Mouse (Mus musculus): ENCODE data around the gene St14.
"Not testable (repeated sequence)": the region's sequence is repeated elsewhere in the genome, so short reads cannot be mapped to it uniquely, and the experiment has no call there.

Gene St14

GRCm38 (mm10) chr9:31131205-31131968 is at the start of gene St14:
St14 (minus strand) TSS chr9:31131853.
- DNase-seq (ENCODE audit: low spot score): peak; percentile 73

DNA sequence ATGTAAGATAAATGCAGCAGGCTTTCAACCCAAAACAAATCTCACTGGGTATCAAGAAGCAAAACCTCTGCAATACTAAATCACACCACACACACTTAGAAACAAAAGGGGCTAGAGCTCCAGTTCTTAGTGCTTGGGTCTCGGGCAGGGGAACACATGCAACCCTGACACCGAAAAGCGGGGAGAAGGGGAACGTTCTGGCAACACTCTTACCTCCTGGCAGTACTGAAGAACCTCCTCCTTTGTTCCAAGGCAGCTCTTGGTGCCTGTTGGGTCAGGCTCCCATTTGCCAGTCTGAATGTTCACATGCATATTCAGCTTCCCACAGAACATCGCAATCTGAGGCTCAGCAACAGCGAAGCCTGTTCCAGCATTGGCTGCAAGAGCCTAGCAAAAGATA is 46.0 kb upstream of the St14 start:
- DNase-seq (ENCODE audit: low spot score): no peak

DNA sequence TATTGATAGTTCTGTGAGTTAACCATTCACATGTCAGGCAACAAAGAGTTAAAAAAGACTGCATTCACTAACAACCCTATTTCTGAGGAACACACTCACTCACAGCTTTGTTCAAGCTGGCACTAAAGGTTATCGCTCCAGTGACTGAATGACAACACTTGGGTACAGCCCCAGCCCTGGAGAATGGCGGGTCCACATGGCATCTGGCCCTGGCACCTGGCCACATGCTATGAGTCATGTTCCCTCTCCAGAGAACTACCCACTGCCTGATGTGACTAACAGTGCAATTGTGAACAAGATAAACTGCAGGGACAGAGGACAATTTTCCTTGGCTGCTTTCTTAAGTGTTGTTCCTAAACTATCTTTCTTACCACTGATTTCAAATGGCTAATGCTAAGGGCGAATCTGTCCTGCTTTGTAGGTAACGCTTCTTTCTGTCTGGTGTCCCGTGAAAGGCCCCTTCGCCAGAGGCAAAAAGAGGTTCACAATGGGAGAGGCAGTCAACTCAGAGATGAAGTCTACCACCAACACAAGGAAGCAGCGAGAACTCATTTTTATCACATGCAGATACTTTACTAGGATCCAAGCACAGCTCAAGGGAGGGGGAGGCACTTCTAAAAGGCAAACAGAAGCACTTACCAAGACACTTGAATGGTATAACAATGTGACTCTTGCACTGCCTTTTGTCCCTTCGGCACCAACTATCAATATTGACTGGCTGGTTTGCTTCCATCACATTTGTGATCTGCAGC is 44.9 kb upstream of the St14 start:
- DNase-seq (ENCODE audit: low spot score): peak; percentile 82

DNA sequence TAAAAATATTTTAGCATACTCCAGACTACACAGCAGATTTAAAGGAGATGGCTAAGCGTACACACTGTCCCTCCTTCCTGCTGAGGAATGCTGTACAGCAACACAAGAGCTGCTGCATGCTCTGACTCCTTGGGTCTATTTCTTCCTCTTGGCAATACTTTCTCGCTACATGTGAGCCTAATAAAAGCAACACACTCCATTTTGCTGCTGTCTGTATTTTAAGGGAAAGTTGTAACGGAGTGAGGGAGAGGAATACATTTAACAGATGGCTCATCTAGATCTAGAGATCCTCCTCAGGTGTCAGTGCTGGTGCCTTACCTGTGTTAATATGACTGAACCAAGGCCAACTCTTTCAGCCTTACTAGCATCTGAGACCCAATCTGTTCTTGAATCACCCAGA is 44.3 kb upstream of the St14 start:
- no peak for DNase-seq (ENCODE audit: low spot score)

GRCm38 (mm10) chr9:31175346-31175745 is 43.7 kb upstream of the St14 start:
- DNase-seq (ENCODE audit: low spot score): no peak

DNA sequence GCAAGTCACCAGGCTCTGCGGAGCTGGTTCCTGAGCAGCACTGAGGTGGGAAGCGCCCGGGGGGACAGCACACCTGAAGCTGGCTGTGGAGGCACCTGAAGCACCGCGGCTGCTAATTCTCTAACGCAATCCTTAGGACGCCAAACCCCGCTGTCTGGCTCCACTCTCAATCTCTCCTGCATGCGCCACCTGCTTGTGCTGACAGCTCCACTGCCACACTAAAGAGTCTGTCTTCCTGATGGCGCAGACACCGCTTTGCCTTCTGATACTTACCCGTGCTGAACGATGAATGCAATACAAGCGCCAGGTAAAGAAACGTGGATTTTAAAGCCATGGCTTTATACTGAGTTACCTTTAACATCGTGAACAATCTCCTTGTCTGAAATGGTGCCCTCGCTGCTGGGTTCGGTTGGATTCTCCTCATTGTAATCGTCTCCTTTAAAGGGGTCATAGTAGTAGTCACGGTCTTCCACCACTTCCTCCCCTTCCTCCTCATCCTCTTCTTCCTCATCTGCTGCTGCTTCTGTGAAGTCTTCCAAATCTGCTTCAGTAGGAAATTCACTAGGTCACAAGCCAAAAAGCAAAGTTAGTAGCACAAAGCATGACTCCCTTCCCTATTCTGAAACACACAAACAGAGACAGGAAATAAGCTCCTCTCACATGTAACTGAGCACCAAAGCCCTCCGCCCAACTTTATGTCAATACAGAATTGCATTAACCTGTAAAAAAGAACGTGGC is 36.9 kb upstream of the St14 start:
- DNase-seq (ENCODE audit: low spot score): no peak

DNA sequence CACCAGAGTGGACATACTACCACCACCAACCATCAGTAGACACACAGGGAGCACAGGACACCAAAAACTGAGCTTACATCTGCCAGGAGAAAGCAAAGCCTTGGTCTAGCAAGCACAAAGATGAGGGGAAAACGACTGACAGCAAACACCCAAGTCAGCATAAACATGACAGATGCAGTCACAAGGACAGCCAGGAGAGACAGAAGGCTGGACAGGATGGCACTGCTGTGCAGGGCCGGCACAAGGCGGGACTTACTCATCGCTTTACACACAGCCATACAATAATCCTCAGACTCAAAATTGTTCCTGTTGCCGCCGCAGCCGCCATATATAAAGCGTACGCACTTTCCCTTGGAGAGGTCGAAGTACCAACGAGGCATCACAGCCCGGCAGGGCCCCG is 35.7 kb upstream of the St14 start:
- no peak for DNase-seq (ENCODE audit: low spot score)

DNA sequence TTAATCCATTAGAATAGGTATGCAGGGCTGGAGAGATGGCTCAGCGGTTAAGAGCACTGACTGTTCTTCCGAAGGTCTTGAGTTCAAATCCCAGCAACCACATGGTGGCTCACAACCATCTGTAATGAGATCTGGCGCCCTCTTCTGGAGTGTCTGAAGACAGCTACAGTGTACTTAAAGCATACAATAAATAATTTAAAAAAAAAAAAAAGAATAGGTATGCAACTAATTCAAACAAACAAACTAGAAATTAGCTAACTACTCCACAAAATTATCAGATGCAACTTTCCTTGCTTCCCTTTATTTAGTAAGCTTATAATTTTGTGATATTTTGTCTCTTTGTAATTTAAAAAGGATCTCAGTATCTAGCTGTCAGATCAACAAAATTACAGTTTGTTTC is 33.9 kb upstream of the St14 start:
- not testable (repeated sequence) for DNase-seq (ENCODE audit: low spot score)

GRCm38 (mm10) chr9:31163327-31163726 is 31.7 kb upstream of the St14 start:
- DNase-seq (ENCODE audit: low spot score): no peak

DNA sequence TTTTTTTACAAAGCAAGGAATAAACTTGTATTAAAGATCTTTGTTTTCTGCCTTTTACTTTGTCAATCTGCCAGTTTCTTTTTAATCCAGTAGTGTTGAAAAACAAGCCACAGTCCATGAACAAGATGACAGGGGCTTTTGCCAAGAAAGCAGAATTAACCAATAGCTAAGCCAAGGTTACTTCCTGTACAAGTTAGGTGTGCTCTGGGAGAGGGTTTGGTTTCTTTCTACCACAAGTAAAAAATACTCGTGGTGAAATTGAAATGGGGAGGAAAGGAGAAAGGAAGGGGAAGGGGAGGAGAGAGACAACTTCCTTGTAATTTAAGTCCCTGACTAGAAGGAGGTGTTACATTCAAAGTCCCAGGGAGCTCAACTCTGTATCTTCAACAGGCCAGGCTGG is 31.3 kb upstream of the St14 start:
- no peak for DNase-seq (ENCODE audit: low spot score)

- no peak for DNase-seq (ENCODE audit: low spot score)
Observed at GRCm38 (mm10) chr9:31159910-31160309, 28.3 kb upstream of the St14 start.

DNA sequence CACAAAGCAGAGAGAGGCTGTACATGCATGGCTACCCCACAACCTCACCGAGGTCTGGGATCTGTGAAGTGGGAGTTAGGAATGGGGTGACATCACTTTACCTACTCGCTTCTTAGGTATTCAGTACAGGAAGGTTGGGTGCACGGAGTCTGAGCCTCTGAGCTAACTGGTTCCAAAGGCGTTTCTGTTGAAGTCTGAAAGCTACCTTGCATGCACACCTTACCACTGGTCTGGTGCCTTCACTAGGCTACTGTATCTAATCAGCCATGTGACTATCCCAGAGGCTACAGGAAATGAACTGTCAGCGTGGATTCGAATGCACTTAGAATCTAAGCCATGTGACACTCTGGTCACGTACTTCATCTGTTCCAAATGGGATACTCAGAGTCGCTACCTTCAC is 24.9 kb upstream of the St14 start:
- DNase-seq (ENCODE audit: low spot score): no peak

GRCm38 (mm10) chr9:31151050-31151449 is 19.4 kb upstream of the St14 start:
- no peak for DNase-seq (ENCODE audit: low spot score)

DNA sequence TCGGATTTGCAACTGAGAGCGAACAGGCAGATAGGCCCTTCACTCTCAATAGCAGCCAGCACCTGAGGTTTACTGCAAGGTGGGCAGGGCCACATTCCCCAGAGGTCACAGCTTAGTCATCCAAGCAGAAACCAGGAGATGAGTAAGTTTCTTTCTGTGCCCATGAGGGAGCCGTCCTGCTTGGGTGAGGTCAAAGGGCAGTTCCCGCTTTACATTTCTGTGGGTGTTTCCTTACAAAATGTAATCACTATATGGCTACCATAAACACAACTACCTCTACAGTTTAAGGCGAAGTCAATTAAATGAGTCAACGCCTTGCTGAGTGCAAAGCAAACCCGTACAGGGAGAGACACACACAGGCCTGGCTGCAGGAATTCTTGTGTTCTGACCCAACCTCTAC is 16.5 kb upstream of the St14 start:
- DNase-seq (ENCODE audit: low spot score): no peak

DNA sequence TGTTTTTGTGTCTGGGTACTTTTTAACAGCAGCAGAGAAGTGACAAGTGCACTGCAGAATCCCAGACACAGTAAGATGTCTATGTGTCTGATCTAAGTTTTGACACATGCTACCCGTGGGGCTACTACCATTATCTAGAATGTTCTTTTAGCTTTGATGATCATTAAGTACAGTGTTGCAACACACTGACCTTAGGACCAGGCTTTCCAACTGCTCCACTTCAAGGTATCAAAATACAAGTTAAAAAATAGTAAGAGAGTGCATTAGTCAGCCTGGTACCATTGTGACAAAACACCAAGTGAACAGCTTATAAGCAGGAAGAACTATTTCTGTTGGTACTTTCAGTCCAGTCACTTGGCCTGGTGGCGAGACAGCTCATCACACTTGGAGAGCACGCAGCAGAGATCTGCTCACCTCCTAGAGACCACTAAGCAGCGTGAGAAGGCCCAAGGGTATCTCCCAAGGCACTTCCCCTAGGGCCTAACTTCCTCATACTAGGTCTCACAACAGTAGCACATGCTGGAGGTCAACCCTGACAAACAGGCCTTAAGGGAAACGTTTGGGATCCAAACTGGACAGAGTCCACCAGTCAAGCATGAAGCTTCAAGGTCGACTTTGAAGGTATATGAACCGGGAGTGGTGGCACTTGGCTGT is 13.7 kb upstream of the St14 start:
- DNase-seq (ENCODE audit: low spot score): no peak

DNA sequence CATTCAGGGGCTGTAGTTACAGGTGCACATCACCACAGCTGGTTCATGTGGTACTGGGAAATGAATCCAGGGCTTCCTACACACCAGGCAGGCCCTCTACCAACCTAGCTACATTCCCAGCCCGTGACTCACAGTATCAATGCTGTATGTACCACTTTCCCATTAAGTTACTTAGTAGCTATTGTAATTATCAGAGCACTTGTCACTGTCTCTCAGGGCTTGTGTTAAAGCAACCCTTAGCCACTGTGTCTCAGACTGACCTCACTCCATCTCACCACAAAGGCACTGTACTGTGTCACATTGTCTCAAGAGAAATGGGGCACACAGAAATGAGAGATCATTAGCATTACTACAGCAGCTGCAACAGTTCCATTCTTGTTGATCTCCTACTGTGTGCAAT is 11.3 kb upstream of the St14 start:
- no peak for DNase-seq (ENCODE audit: low spot score)

- DNase-seq (ENCODE audit: low spot score): no peak
Observed at GRCm38 (mm10) chr9:31133131-31133530, 1.5 kb upstream of the St14 start.

- no peak for DNase-seq (ENCODE audit: low spot score)
Observed at GRCm38 (mm10) chr9:31130357-31131204, 1.1 kb downstream of the St14 start.

GRCm38 (mm10) chr9:31129956-31130355 is 1.7 kb downstream of the St14 start:
- DNase-seq (ENCODE audit: low spot score): no peak

DNA sequence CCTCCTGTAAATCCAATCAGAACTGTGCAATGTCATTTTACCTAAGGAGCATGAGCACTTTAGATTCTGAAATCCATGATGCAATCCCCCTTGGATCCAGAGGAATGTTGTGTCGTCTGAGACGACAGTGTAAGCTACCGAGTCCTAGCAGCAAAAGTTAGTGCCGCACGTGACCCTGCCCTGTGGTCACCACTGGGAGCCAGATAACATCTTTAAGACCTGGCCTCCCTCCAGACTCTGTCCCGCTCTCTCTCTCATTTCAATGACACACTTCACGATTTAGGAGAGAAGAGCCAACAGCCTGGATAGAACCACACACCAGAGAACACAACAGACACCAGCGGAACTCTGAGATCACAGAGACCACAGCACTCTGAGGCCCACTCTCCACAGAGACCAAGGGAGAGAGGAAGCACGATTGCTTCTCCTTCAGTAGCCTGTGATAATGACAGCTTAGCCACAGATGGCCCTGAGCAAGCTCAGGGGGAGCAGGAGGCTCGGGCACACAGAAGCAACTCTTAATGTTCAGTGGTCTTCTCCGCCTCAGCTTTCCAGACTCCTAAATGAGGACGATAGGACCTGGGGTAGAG is 3.7 kb downstream of the St14 start:
- peak; percentile 28 for DNase-seq (ENCODE audit: low spot score)

- DNase-seq (ENCODE audit: low spot score): no peak
Observed at GRCm38 (mm10) chr9:31126079-31126478, 5.6 kb downstream of the St14 start.
